Mouse (Mus musculus) c-Kit-positive CD71-positive TER-119-positive erythroid progenitor cells, embryonic 14.5 days (primary cell): ENCODE data around the gene Lamc3.
A peak's percentile ranks its signal among the peaks of the same experiment; 100 is the strongest.
"Not testable (repeated sequence)": the region's sequence is repeated elsewhere in the genome, so short reads cannot be mapped to it uniquely, and the experiment has no call there.

Source experiments
- DNase-seq: peaks from one replicate; pipeline ENCODE4 v3.0.0-alpha.2; 2013; ENCODE audit warnings: low spot score

The Lamc3 gene

DNA sequence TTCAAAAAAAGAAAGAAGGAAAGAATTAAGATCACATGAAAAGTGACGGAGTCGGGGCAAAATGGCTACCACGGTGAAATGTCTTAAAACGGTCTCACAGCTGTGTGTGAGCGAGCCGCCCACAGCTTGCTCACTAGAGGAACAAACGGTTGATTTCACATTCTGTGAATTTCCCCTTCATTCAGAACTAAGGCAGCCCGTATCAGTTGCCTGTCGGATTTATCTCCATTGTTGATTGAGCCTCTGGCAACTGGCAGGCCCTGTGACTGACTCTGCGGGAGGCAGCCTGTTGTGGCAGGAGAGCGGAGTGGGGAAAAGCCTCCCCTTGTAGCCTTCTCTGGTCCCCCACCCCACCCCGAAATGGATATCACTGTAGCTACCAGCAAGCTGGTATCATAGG, 10.6 kb upstream of the Lamc3 start:
- no peak for DNase-seq

DNA sequence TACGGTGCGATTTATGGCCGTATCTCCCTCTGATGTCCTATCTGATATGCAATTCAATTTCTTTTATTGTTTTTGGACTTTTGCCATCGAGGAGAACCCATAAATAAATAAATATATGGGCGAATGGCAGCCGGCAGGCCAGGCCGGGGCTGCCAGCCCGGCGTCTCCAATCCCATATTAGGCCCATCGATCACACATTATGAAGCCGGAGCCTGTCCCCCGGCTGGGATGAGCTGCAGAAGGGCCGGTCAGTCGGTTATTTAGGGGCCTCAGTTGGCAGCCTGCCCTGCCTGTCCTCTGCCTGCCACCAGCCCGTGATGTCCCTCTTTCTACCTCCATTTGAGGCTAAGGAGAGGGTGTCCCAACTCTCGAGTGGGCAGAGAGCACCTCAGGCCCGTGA, 8.5 kb upstream of the Lamc3 start:
- no peak for DNase-seq

DNA sequence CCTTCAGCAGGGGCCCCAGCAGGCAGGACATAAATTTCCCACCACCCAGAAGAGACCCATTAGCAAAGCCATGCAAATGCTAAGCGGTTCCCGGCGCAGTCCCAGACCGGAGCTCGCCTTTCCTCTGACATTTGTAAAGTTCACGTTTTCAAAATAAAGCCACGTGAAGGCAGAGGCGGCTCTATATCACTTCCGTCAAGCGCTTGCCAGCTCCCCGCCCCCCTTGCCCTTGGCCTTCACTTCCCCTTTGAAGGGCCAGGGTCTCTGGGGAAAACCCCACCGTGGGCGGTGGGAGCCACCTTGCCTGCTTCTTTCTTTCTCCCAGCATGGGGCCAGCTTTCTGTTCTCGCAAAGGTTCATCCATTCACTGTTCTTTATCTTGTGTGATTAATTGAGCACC, 6.2 kb upstream of the Lamc3 start:
- DNase-seq, result no peak

DNA sequence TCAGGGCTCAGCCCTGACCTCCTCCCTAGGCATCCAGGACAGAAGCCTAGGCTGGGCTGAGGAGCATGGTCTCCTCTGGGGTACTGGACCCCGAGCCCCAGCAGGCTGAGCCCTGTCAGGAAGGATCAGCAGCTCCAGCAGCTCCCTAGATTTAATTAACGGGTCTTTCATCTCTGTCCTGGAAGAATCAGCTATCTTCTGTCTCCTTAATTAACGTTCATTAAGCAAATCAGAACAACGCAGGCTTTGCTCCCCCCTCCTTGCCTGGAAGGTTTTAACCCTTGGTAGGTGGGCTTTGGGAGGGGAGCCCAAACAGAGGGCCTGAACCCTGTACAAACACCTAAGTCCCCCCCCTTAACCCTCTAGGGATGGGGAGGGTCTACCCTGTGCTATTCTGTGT, 4.0 kb upstream of the Lamc3 start:
- DNase-seq, result no peak

DNA sequence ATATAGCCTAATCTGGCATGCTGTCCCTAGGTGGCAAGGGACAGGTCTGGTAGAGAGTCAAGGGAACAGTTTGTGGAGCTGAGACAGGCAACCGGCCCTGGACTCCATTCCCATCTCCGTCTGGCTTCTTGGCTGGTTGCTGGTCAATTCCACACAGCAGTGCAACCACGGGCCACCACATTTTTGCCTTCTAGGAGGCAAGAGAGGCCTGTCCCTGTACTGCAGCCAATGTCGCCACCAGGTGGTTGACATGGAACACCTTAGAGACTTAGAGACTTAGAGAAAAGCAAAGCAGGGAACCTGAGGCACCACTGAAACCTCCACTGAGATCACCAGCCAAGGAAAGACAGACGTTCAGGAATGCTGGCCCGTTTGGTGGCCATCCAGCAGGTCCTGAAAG, 2.3 kb upstream of the Lamc3 start:
- no peak for DNase-seq

DNA sequence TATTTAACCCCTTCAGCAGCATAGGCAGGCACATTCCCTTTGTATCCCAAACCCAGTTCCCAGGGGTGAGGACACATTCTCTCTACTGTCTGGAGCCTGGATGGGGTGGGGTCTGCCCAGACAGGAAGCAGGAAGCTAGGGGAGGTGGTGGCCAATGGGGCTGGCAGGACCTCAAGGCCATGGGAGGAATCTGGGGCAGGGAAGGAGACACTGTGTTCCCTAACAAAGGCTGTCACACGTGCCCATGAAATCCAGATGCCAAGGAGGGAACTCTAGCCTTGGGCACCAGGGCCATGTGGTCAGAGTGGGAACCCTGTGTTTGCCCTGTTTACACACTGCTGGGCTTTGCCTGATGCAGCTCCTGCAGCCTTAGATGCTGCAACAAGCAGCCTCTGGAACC, 1.8 kb downstream of the Lamc3 start:
- no peak for DNase-seq

DNA sequence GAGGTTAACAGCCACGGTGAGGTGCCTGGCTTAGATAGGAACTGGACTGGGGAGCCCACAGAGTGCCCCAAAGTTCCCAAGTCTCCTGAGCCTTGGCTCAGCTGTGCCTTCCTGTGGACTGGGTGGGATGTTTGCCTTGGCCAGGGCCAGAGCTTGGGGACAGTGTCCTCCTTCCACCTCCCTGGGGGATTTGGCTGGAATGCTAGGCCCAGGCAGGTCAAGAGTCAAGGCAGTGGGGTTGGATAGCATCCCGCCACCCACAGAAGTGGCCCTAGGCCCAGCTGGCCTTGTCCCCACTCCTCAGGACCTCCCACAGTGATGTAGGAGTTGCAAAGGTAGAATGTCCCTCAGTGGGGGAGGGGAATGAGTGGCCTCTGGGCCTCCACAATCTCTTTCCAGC, 4.1 kb downstream of the Lamc3 start:
- no peak for DNase-seq

DNA sequence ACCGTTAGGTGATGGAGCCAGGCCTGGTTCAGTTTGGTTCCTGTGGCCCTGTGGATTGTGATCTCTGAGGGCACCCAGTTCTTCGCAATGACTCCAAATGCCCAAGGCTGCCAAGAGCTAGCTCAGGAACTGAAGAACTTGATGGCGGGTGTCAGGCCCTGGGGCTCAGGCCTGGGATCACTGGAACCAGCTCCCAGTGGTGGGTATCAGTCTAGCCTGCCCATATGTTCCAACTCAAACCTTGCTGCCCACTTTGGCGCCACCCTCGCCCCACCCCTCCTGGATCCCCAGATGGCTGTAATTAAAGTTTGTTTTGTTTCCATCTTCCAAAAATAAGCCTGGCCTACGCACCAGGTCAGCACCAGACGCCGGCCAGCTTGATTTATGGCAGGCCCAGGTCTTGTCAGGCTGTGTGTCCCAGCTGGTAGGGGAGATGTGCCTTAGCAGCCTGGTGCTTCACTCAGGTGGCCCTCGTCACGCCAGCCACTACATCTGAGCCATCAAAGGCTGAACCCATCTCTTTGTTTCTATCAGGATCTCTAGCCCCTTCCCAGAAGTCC, 6.1 kb downstream of the Lamc3 start:
- no peak for DNase-seq

DNA sequence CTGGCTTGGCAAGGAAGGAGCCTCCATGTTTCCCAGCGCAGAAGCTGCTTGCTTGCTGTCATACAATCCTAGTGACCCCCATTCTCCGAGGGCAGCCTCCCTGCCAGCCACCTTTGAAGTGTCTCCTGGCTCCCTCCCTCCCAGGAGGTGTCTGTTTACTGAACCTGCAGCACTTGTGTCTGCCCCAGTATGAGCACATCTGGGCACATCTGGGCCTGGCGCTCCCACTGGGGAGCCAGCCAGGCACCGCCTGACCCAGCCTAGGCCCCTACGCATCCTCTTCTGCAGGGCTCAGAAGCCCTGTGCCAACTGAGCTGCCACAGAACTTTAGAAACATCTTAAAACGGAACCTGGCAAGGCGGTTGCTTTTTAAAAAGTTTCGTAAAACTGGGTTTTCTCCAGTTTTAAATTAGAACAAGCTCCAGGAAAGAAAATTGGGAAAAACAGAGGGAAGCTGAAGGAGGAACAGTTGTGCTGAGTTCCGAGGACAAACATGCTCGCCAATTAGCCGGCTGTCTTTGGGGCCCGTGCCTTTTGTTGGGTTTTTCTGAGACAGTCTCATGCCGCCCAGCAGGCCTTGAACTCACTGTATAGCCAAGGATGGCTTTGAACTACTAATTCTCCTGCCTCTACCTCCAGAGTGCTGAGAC, 7.3 kb downstream of the Lamc3 start:
- DNase-seq, result no peak

DNA sequence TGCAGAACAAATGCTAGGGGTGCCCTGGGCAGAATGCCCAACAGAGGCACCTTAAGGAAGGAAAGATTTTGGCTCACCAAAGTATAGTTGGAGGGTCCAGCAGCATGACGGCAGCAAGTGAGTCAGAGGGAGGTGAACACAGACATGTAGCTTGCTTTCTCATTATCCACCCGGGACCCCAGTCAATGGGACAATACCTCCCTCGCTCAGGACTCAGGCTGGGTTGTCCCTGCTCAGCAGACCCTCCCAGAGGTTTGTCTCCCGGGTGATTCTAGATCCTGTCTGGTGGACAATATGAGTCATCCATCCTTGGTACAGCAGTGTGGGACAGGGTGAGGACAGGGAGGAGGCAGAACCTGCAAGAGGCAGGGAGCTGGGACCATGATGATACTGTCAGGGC, 13.8 kb downstream of the Lamc3 start:
- DNase-seq, result no peak

DNA sequence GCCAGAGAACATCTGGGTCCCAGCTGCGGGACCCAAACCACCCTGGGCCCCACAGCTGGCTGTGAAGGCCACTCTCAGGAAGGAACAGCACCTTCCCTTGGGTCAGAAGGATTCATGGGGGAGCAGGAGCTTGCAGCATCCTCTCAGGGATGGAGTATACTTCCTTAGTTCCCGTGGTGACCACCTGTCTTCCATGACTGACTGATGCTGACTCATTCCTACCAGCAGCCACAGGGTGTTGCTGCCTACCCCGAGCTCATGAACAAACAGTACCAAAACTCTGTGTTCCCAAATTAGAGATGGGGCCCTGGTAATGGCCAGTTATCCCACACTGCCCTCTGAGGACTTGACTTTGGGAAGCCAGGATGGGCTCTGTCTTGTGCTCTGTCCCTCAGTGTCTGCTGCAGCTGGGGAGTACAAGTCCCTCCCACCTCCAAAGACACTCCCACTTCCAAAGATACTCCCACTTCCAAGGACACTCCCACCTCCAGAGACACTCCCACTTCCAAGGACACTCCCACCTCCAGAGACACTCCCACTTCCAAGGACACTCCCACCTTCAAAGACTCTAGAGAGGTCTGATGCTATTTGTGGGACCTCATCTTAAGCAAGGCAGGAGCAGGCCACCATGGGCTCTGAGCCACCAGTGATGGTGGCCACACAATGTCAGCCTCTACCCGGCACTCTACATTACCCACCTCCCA, 14.7 kb downstream of the Lamc3 start:
- no peak for DNase-seq

DNA sequence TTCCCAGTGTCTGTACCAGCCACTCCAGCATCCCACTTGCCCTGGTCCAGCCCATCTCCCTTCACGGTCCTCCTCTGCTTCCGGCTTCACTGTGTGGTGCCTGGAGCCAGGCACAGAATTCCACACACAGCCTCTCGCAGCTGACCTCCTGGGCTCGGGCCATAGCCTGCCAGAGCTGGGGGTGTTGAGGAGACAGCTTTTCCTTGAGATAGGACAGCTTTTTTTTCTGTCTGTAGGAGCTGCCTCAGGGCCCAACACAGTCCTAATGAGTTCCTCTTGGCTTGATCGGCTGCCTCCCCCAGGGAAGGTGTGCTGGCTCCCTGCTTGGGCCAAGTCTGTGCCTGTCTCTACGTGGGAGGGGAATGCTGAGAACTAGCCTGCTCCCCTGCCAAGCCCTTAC, 17.0 kb downstream of the Lamc3 start:
- no peak for DNase-seq

DNA sequence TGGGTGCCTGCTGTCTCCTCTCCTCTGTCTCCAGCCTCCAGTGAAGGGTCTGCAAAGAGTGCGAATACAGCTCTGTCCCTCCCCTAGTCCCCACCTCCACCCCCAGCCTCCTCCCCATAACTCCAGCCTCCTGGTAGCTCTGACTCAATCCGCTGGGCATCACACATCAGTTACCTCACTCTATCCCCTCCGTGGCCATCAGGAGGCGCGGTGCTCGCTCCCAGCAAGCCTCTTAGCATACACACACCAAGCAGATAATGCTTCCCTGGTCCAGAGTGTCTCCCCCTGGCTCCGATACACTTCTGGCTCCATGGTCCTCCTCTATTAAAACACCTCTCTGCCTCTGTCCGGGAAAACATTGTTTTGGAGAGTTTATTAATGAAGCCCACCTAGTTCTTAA, 17.5 kb downstream of the Lamc3 start:
- no peak for DNase-seq

DNA sequence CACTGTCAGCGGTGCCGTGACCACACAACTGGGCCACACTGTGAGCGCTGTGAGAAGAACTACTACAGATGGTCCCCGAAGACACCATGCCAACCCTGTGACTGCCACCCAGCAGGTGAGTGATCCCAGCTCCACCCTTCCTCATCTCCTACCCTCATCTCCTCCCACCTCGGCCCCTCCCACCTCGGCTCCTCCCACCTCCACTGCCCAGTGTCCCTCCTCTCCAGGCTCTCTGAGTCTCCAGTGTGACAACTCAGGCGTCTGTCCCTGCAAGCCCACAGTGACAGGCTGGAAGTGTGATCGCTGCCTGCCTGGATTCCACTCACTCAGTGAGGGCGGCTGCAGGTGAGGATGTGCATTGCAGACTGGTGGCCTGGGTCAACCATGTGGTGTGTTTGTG, 18.6 kb downstream of the Lamc3 start:
- DNase-seq, result no peak

DNA sequence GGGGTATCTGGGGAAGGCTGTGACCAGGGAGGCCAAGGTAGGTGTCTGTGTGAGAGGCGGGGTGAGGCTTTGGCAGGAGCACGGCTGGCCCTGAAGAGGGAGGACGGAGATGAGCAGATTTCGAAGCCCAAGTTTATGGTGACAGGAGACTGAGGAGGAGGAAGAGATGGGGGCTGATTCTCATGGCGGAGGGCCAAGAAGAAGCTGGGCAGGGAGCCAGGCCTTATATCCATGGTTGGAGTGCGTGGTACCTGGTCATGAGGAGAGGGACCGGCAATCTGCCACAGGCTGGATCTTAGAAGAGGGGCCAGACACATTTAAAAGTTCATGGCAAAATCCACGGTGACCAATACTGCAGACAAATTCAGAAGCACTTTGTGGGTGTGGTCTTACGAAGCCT, 19.3 kb downstream of the Lamc3 start:
- DNase-seq, result no peak

DNA sequence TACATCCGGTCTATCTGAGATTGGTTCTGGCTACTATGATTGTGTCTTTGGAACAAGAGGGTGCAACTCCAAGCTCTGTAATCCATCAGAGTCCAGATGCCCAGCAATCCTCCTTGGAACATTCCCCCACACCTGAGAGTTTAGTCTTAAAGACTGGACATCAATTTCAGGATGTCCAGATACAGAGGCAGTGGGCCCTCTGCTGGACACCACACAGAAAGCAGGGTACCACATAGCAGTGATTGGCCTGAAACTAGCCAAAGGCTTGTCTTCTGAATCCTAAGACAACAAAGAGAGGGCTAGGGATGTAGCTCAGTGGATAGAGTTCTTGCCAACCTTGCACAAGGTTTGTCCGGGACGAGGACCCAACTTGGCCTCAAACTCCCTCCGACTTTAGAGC, 25.5 kb downstream of the Lamc3 start:
- DNase-seq, result no peak

DNA sequence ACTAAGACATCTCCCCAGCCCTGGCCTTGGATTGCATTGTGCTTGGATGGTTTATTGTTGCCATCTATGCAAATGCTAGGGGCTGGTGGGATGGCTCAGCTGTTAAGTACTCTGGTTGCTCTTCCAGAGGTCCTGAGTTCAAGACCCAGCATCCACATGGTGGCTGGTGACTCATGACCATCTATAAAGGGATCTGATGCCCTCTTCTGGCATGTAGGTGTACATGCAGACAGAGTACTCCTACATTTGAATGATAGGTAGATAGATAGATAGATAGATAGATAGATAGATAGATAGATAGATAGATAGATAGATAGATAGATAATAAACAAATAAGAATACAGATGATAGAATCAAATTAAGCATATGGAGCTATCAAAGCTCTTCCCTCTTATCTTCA, 27.1 kb downstream of the Lamc3 start:
- DNase-seq, result not testable (repeated sequence)

DNA sequence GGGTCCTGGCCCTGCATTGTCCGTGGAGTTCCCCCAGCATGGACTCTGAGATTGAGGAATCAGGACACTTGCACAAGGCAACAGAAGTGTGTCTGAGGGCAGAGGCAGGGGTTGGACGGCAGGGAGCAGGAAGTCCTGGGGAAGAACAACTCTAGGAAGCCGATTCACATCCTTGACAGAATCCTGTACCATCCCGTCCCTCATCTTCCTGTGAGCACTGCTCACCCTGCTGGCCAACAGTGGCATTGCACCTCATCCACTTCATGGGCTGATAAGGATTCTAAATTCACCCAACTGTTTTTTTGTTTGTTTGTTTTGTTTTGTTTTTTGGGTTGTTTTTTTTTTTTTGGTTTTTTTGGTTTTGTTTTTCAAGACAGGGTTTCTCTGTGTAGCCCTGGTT, 28.0 kb downstream of the Lamc3 start:
- peak; percentile 71 for DNase-seq

DNA sequence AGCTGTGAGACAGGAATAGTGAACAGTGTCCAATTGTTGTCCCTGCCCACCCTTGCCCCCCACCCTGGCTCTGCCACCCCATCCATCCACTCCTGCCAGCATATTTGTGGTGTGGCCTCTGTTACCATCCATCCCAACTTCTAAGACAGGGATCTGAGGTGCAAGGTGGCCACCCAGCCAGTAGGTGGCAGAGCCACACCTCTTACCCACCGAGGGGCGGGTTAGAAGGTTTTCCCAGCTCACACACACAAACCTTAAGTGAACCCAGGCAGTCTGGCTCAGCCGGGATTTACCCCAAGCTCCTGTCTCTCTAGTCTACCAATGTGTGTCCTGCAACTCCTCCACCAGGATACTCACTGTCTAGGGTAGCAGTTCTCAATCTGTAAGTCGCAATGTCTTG, 30.5 kb downstream of the Lamc3 start:
- DNase-seq, result no peak

DNA sequence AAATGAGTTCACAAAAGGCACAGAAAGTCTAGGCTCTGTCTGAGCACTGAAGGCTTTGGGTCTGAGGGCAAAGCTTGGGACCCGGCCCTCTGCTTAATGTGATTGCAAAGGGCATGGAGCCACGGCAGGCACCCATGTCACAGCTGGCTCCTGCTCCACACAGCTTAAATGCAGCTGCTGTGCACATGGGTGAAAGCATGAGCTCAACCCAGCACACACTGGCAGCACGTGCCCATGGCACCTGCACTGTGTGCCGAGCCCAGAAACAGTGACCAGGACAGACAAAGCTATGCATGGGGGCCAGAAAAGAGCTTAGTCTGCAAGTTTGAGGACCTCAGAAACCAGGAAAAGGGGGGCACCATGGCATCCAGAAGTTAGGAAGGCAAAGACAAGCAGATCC, 36.6 kb downstream of the Lamc3 start:
- no peak for DNase-seq

DNA sequence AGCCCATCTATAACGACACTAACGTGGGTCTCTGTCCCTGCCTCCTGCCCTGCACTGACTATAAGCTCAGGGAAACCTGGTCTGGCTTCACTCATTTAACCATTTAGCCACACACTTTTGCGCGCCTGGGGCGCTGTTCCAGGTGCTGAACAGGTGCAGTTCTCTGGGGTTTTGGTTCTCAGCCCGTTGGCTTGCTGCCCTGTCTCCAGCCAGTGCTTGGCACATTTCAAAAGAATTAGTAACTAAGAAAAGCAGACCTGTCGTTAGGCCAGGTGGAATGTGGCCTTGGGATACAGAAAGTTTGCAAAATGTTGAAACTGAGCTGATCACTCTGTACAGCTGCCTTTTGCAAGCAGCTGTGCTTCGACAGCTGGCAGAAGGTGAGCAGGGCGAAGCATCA, 37.7 kb downstream of the Lamc3 start:
- no peak for DNase-seq

DNA sequence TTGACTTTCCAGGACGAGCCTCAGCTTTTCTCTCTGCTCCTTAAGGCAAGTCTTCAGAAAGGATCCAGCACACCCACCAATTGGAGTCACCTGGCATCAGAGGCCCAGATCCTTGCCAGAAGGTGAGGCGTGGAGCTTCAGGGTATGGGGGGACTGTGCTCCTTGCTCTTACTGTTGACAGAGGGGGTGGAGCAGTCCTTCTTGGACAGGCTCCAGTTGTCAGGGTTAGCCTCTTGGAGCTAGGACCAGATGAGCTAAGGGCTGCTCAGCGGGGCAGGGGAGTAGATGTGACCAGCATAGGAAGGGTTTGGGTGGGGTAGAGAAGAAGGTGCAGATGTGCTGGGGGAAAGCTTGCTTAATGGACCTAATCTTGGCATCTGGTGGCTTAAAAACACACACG, 38.8 kb downstream of the Lamc3 start:
- DNase-seq, result no peak

DNA sequence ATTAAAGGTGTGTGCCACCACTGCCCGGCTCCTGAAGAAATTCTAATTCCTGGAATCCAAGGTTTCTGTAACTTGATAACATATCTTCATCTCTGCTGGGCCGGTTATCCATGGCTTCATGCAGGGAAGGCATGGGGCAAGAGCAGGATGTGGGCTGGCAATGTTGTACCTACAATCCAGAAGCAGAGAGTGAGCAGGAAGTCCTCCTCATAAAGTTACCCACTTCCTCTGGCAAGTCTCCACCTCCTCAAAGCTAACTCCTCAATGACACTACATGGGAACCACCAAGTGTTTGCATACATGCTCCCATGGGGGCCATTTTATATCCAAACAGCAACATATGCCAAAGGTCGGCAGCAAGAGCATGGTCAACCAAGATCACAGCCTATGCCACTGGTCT, 42.6 kb downstream of the Lamc3 start:
- DNase-seq, result no peak

DNA sequence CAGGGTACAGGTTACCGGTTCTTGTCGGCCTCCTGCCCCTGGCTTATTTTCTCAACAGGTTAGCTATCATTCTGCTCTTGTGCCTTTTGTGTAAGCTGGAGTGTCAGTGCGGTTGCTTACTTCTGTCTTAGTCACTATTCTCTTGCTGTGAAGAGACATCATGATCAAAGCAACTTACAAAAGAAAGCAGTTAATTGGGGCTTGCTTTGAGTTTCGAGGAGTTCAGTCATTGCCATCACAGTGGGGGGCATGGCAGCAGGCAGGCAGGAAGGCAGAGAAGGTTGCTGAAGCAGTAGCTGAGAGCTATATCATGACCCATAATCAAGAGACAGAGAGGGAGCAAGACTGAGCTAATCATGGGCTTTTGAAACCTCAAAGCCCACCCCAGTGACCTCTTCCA, 47.5 kb downstream of the Lamc3 start:
- DNase-seq, result no peak
